Mouse (Mus musculus): ENCODE data around the gene Nradd.

Nradd gene

GRCm38 (mm10) chr9:110582161-110582560 lies 42.1 kb downstream of the Nradd start:
- no peak for DNase-seq

Data from kidney, adult 11 months (tissue).